Mouse (Mus musculus) forebrain, postnatal 0 days (tissue): Measurements from ENCODE around the gene Rbm33. TPM values are rescaled to one million over a fixed set of nuclear protein-coding genes. Genes with fewer than 3 reads are reported as not detected.
A peak's percentile ranks its signal among the peaks of the same experiment; 100 is the strongest.

ENCODE experiments used
- ATAC-seq: fragments of 200-750 bp; cut with Nextera tagmentation; 2 replicates; pipeline ENCODE4 v1.8.0; 2017; ENCODE audit warnings: mild to moderate bottlenecking, moderate library complexity
- DNase-seq: peaks from one replicate; pipeline ENCODE4 v3.0.0-alpha.2; 2015
- H3K27ac ChIP-seq: fragments of 300-500 bp; sonication (generic); 2 replicates; pipeline ENCODE4 v1.5.1; 2014; ENCODE audit warnings: low read depth, mild to moderate bottlenecking, antibody characterized with exemption, low read length, moderate library complexity, mixed read lengths
- H3K27me3 ChIP-seq: fragments of 300-500 bp; sonication (generic); 2 replicates; pipeline ENCODE4 v1.6.1; 2014; ENCODE audit warnings: mild to moderate bottlenecking, low read length, mixed read lengths; ENCODE audit not compliant: insufficient read depth
- H3K36me3 ChIP-seq: fragments of 300-500 bp; sonication (generic); 2 replicates; pipeline ENCODE4 v1.6.1; 2014; ENCODE audit warnings: mild to moderate bottlenecking, moderate library complexity; ENCODE audit not compliant: insufficient read depth
- H3K4me1 ChIP-seq: fragments of 300-500 bp; sonication (generic); 2 replicates; pipeline ENCODE4 v1.6.1; 2014; ENCODE audit warnings: antibody characterized with exemption; ENCODE audit not compliant: insufficient read depth
- H3K4me2 ChIP-seq: fragments of 300-500 bp; sonication (generic); 2 replicates; pipeline ENCODE4 v1.6.1; 2014; ENCODE audit warnings: low read depth, mild to moderate bottlenecking, moderate library complexity
- H3K4me3 ChIP-seq: fragments of 300-500 bp; sonication (generic); 2 replicates; pipeline ENCODE4 v1.5.1; 2014; ENCODE audit warnings: low read depth, low read length, mixed read lengths
- H3K9ac ChIP-seq: fragments of 300-500 bp; sonication (generic); 2 replicates; pipeline ENCODE4 v1.6.1; 2014; ENCODE audit warnings: mild to moderate bottlenecking
- H3K9me3 ChIP-seq: fragments of 300-500 bp; sonication (generic); 2 replicates; pipeline ENCODE4 v1.6.1; 2016; ENCODE audit warnings: low read length
- CTCF ChIP-seq: sonication (generic); IDR thresholded peaks from 2 replicates; pipeline ENCODE4 v1.5.1; 2016; ENCODE audit warnings: antibody characterized with exemption, control low read depth, low read depth
- WGBS: fragments of 180-500 bp; shearing (Covaris S2); extraction: QIAGEN DNeasy Blood & Tissue Kit; methylation state at CpG from one replicate; pipeline ENCODE4 v1.1.7; 2014; 5-methylcytosine and 5-hydroxymethylcytosine counted together
- polyA plus RNA-seq: library from polyadenylated mRNA; unstranded; fragments of >200 nt; fragmentation: Nextera tagmentation; extraction: Ambion mirVana; gene quantifications from 2 replicates; pipeline ENCODE4 v1.2.1, GENCODE M21; 2015
- total RNA-seq: library from RNA; depleted of rRNA; stranded (reverse); fragments of >200 nt; gene quantifications from 2 replicates; pipeline ENCODE4 v1.2.3, GENCODE M21; 2014

Gene Rbm33
- total and polyA plus RNA-seq, 2 experiments from 2014 or later, result 12.5 to 41.7 TPM

- Histone ChIP-seq H3K36me3 (peaks cover 61% of the 10 kb centered on the region), H3K27ac (no peak overlapping the region), H3K9ac (no peak overlapping the region), H3K4me1 (no peaks in the 10 kb centered on the region), H3K4me2 (no peak overlapping the region), H3K4me3 (no peak overlapping the region), H3K27me3 (no peaks in the 10 kb centered on the region), H3K9me3 (no peaks in the 10 kb centered on the region)
- no peak for ATAC-seq
- WGBS, result 16% methylated on average over 2 of the region's 2 CpGs
- no peak for TF ChIP-seq CTCF
- DNase-seq, result peak; percentile 30
Observed at GRCm38 (mm10) chr5:28360745-28361144, 43.8 kb downstream of the Rbm33 start.

DNA sequence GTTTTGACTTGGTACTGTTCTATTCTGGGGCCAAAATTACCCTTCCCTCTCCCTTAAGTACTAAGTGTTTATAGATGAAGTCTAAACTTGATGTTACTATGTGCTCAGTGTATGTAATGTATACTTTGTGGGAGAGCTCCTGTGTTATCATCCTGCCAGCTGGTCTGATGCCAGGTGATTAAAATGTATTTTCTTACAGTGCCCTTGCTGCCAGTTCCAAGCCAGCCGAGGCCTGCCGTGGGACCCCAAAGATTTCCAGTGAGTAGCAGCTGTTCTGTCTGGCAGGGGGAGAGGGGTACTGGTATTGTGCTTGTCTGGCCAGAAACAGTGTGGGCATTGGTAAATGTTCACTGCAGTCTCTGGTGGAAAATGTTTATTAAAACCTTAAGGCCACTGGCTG is 51.1 kb downstream of the Rbm33 start:
- Histone ChIP-seq H3K4me1 (no peaks in the 10 kb centered on the region), H3K27ac (no peak overlapping the region), H3K9me3 (no peaks in the 10 kb centered on the region), H3K4me3 (no peak overlapping the region), H3K9ac (no peak overlapping the region), H3K36me3 (peaks cover 20% of the 10 kb centered on the region), H3K27me3 (no peaks in the 10 kb centered on the region), H3K4me2 (no peak overlapping the region)
- no peak for TF ChIP-seq CTCF
- ATAC-seq (no peak; the same call in 1 of the 2 replicates), DNase-seq (peak; percentile 7)
- 18% methylated on average over 2 of the region's 2 CpGs for WGBS

- H3K4me2 ChIP-seq, result no peak overlapping the region
- no peak for TF ChIP-seq CTCF
- H3K36me3 ChIP-seq, result peaks cover 8% of the 10 kb centered on the region; the same call in 1 of the 2 replicates
- H3K27me3 ChIP-seq, result no peaks in the 10 kb centered on the region
- 0 out of 2 replicates have a peak, but pooled peaks cover 3% of the 10 kb centered on the region for H3K4me1 ChIP-seq
- no peak overlapping the region for H3K27ac ChIP-seq
- H3K9ac ChIP-seq, result no peak overlapping the region
- DNase-seq (no peak), ATAC-seq (no peak)
- no peak overlapping the region for H3K4me3 ChIP-seq
- no peaks in the 10 kb centered on the region for H3K9me3 ChIP-seq
Observed at GRCm38 (mm10) chr5:28370836-28371235, 53.9 kb downstream of the Rbm33 start.

DNA sequence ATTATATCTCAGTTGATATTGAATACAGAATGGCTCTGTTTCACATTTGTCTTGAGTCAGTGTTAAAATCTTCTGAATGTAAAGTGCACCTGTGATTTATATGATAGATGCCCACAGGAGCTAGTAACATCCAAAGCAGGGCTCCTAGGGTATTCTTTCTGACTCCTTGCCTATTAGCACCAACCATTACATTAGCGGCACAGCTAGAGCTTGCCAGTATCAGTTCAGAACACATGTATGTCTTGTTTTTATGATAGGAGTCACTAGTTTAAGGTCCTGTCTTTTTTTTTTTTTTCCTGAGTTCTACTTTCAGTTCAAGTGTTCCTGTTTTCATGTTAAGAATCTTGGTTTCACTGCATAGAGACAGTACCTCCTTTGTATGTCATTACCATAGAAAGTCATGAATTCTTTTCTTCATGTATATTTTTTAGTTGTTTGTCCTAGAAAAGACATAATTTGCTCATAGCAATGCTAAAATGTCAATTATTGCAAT is 55.3 kb downstream of the Rbm33 start:
- H3K4me2 ChIP-seq, result no peak overlapping the region
- peaks cover 5% of the 10 kb centered on the region; the same call in 1 of the 2 replicates for H3K36me3 ChIP-seq
- H3K4me1 ChIP-seq, result 0 out of 2 replicates have a peak, but pooled peaks cover 3% of the 10 kb centered on the region
- no peak overlapping the region for H3K4me3 ChIP-seq
- DNase-seq, result no peak
- 98% methylated on average over 1 of the region's 1 CpGs for WGBS
- no peaks in the 10 kb centered on the region for H3K9me3 ChIP-seq
- H3K27ac ChIP-seq, result no peak overlapping the region
- no peak for TF ChIP-seq CTCF
- H3K9ac ChIP-seq, result no peak overlapping the region
- H3K27me3 ChIP-seq, result no peaks in the 10 kb centered on the region
- no peak for ATAC-seq

DNA sequence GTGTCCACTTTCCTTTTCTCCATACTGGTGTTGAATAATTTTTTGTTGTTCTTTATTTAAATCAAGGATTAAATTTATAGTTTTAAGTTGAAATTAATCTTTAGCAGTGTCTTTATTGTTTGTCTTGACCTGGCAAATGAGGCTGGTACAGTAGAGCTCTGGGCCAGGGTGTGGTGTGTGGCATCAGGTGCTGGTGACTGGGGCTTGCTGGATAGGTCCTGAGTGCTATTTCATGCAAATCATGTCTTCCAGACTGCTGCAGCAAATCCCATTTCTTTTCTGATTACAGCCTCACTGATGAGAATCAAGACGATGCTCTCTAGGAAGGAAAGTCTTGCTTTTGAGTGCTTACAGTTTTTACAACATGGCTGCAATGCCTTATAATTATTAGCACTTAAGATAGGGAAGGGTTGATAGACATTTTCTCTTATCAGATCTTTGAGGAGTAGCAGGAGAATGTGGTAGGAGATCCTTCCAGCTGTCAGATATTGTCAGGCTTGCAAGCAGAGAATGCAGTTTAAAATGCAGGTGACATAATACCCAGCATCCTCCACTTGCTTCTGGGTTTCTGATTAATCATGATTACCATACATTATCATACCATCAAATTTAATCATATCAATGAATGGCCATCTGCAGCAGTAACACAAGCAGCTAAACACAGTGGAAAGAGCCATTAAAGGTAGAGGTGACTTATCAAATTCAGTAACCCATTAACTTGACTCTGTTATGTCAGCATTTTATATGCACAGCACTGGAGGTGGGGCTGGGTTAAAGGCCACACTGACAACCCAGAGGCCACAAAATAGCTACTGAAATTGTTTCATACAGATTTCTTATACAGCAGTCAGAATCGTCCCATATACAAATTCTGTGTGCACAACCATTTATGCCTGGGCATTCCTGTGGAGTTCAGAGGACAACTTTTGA is 56.8 kb downstream of the Rbm33 start:
- ATAC-seq, result peak; percentile 18; the same call in 1 of the 2 replicates
- peaks cover 10% of the 10 kb centered on the region; the same call in 1 of the 2 replicates for H3K36me3 ChIP-seq
- H3K4me3 ChIP-seq, result no peak overlapping the region
- no peaks in the 10 kb centered on the region for H3K9me3 ChIP-seq
- H3K9ac ChIP-seq, result no peak overlapping the region
- H3K4me2 ChIP-seq, result no peak overlapping the region
- TF ChIP-seq CTCF, result no peak
- 70% methylated on average over 2 of the region's 2 CpGs for WGBS
- no peaks in the 10 kb centered on the region for H3K27me3 ChIP-seq
- no peak for DNase-seq
- no peak overlapping the region for H3K27ac ChIP-seq
- H3K4me1 ChIP-seq, result 0 out of 2 replicates have a peak, but pooled peaks cover 3% of the 10 kb centered on the region

DNA sequence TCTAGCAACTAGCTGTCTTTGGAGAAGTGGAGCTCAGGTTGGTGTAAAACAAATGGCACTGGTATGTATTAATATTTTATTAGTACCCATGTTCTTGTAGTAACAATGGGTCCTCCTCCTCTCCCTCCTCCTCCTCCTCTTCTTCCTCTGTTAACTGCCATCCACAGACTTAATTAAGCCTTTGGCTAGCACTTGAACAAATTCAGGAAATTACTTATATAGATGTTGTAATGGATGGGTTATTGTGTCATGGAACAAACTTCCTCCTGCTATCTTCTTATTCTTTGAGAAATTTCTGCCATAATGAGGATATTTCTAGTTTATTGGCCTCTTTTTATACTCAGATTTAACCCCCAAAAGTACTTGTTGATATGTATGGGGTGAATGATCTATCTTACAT is 60.4 kb downstream of the Rbm33 start:
- H3K9ac ChIP-seq, result no peak overlapping the region
- H3K4me3 ChIP-seq, result no peak overlapping the region
- H3K27ac ChIP-seq, result no peak overlapping the region
- 0 out of 2 replicates have a peak, but pooled peaks cover 3% of the 10 kb centered on the region for H3K4me1 ChIP-seq
- no peak overlapping the region for H3K4me2 ChIP-seq
- no peak for TF ChIP-seq CTCF
- H3K27me3 ChIP-seq, result no peaks in the 10 kb centered on the region
- DNase-seq, result no peak
- H3K36me3 ChIP-seq, result 0 out of 2 replicates have a peak, but pooled peaks cover 10% of the 10 kb centered on the region
- H3K9me3 ChIP-seq, result no peaks in the 10 kb centered on the region
- no peak for ATAC-seq

GRCm38 (mm10) chr5:28382289-28382688 is 65.4 kb downstream of the Rbm33 start:
- Histone ChIP-seq H3K4me3 (no peak overlapping the region), H3K27me3 (no peaks in the 10 kb centered on the region), H3K9me3 (no peaks in the 10 kb centered on the region), H3K9ac (no peak overlapping the region), H3K4me2 (no peak overlapping the region), H3K4me1 (no peaks in the 10 kb centered on the region), H3K27ac (no peak overlapping the region), H3K36me3 (peaks cover 16% of the 10 kb centered on the region)
- WGBS, result 98% methylated on average over 1 of the region's 1 CpGs
- no peak for DNase-seq
- no peak for ATAC-seq
- no peak for TF ChIP-seq CTCF
